Mouse (Mus musculus): ENCODE results near the gene Chka. TPM values are rescaled to one million over a fixed set of nuclear protein-coding genes. Genes with fewer than 3 reads are reported as not detected.

Chka gene
- total RNA-seq, 1 experiment: 79.6 TPM

DNA sequence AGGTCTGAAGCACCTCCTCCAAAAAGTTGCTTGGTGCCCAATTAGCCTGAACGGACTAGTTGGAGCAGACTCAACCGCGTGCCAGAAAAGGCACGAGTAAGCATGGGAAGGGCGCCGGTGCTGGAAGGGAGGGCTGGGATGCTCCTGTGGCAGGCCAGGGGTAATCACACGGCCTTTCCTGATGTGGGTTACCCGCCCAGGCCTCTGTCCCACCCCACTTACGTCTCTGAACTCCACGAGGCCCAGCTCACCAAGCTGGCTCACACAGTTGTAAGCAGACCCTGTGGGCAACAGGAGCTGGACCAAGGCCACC lies 52.7 kb downstream of the Chka start:
- DNase-seq (ENCODE audit: low read depth, low spot score): no peak
- peak overlapping the region; percentile 2; the same call in 1 of the 2 replicates for H3K9ac ChIP-seq (ENCODE audit: insufficient read depth, low read depth, low read length, poor library complexity, severe bottlenecking)
- no peak overlapping the region for H3K27ac ChIP-seq (ENCODE audit: insufficient read depth, low read depth, low read length, poor library complexity, severe bottlenecking)
- peaks cover 3 to 31% of the 10 kb centered on the region in 2 experiments; a peak in 3 of 4 replicates for H3K4me1 ChIP-seq (ENCODE audit: control insufficient read depth in 2 of 2, insufficient read depth in 2 of 2, low read length in 2 of 2, poor library complexity in 1 of 2)
- TF ChIP-seq CHD2 (IDR thresholded peaks at IDR 0.05; ENCODE audit: low read depth, low read length) (no peak), ZC3H11A (IDR thresholded peaks at IDR 0.05; ENCODE audit: borderline replicate concordance, low read depth, low read length) (no peak), ZNF384 (IDR thresholded peaks at IDR 0.05; ENCODE audit: low read depth, low read length) (no peak), HCFC1 (IDR thresholded peaks at IDR 0.05; ENCODE audit: borderline replicate concordance, insufficient read depth, low read length) (no peak), MAFK (IDR thresholded peaks at IDR 0.05; ENCODE audit: insufficient read depth, low read depth, low read length) (no peak)
- H3K9me3 ChIP-seq (ENCODE audit: control insufficient read depth, insufficient read depth, low read depth, low read length): no peaks in the 10 kb centered on the region
- peak overlapping the region; percentile 48 to 51; a peak in 2 of 4 replicates for H3K4me3 ChIP-seq (ENCODE audit: insufficient read depth in 1 of 2, low read depth in 1 of 2, low read length in 2 of 2, poor library complexity in 1 of 2, severe bottlenecking in 1 of 2)
- in situ Hi-C loops (cut with MboI; ENCODE audit: low sequenced_read_pairs in 2 of 2, unreplicated experiment in 2 of 2): no loop called here
- H3K36me3 ChIP-seq (ENCODE audit: control insufficient read depth, insufficient read depth, low read length, poor library complexity, severe bottlenecking): peaks cover 9% of the 10 kb centered on the region

DNA sequence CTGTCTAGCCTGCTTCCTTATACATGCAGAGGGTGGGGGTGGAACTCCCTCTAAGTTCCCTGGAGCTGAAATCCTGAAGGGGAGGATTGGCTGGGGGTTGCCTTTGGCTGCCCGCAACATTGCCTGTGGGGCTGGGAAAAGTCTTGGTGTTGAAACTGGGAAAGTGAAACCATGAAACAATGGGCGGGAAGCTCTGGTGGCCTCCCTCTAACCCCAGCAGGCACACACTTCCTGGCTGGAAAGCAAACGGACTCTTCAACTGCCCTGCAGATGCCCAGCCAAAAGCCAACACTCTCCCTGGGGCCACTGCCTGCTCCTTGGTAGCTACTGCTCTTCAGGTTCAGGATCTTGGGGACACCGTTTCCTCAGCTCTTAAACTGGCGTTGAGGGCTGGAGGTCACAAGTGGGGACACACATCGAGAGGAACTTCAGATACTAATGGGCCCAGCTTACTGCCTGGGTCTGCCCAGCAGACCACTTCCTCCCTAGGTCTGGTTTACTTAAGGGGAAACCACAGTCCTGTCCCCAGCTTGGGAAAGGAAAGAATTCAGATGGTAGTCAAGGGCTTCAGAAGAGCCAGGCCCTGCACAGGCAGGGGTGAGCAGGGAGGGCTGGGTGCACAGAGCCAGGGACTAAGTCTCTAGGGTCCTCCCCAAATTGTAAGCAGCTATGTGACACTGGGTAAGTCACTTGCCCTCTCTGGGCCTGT lies 53.8 kb downstream of the Chka start:
- Histone ChIP-seq H3K4me3 (ENCODE audit: insufficient read depth in 1 of 2, low read depth in 1 of 2, low read length in 2 of 2, poor library complexity in 1 of 2, severe bottlenecking in 1 of 2) (no peak overlapping the region), H3K9me3 (ENCODE audit: control insufficient read depth, insufficient read depth, low read depth, low read length) (no peaks in the 10 kb centered on the region), H3K4me1 (ENCODE audit: control insufficient read depth in 2 of 2, insufficient read depth in 2 of 2, low read length in 2 of 2, poor library complexity in 1 of 2) (peaks cover 3 to 31% of the 10 kb centered on the region in 2 experiments; a peak in 3 of 4 replicates), H3K36me3 (ENCODE audit: control insufficient read depth, insufficient read depth, low read length, poor library complexity, severe bottlenecking) (peaks cover 14% of the 10 kb centered on the region), H3K9ac (ENCODE audit: insufficient read depth, low read depth, low read length, poor library complexity, severe bottlenecking) (no peak overlapping the region), H3K27ac (ENCODE audit: insufficient read depth, low read depth, low read length, poor library complexity, severe bottlenecking) (no peak overlapping the region)
- in situ Hi-C loops (cut with MboI; ENCODE audit: low sequenced_read_pairs in 2 of 2, unreplicated experiment in 2 of 2): no loop called here
- no peak for DNase-seq (ENCODE audit: low read depth, low spot score)
- TF ChIP-seq CHD2 (IDR thresholded peaks at IDR 0.05; ENCODE audit: low read depth, low read length): no peak
- TF ChIP-seq MAFK (IDR thresholded peaks at IDR 0.05; ENCODE audit: insufficient read depth, low read depth, low read length): no peak
- no peak for TF ChIP-seq ZNF384 (IDR thresholded peaks at IDR 0.05; ENCODE audit: low read depth, low read length)
- TF ChIP-seq ZC3H11A (IDR thresholded peaks at IDR 0.05; ENCODE audit: borderline replicate concordance, low read depth, low read length): no peak

DNA sequence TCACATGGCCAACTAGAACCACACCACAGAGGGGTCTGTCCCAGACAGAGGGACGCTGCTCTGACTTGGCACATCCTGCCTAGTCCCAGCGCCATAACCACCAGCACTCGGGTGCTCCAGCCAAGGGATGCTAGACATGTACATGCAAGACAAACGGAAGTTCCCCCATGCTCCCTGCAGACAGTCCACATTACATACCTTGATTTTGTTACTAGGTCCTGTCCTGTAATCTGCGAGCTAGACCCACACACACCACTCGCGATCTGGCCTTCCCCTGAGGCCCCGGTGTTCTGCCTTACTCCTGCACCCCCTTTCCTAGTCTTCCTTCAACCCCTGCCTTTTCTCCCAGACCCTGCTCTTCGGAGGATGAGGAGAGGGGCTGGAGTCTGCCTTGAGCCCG lies 54.8 kb downstream of the Chka start:
- Histone ChIP-seq H3K36me3 (ENCODE audit: control insufficient read depth, insufficient read depth, low read length, poor library complexity, severe bottlenecking) (peaks cover 18% of the 10 kb centered on the region), H3K4me3 (ENCODE audit: insufficient read depth in 1 of 2, low read depth in 1 of 2, low read length in 2 of 2, poor library complexity in 1 of 2, severe bottlenecking in 1 of 2) (peak overlapping the region; percentile 69 to 77), H3K9ac (ENCODE audit: insufficient read depth, low read depth, low read length, poor library complexity, severe bottlenecking) (peak overlapping the region; percentile 61), H3K27ac (ENCODE audit: insufficient read depth, low read depth, low read length, poor library complexity, severe bottlenecking) (no peak overlapping the region), H3K4me1 (ENCODE audit: control insufficient read depth in 2 of 2, insufficient read depth in 2 of 2, low read length in 2 of 2, poor library complexity in 1 of 2) (peaks cover 3 to 31% of the 10 kb centered on the region in 2 experiments; a peak in 3 of 4 replicates), H3K9me3 (ENCODE audit: control insufficient read depth, insufficient read depth, low read depth, low read length) (no peaks in the 10 kb centered on the region)
- TF ChIP-seq HCFC1 (IDR thresholded peaks at IDR 0.05; ENCODE audit: borderline replicate concordance, insufficient read depth, low read length) (no peak), ZNF384 (IDR thresholded peaks at IDR 0.05; ENCODE audit: low read depth, low read length) (no peak), MAFK (IDR thresholded peaks at IDR 0.05; ENCODE audit: insufficient read depth, low read depth, low read length) (no peak), ZC3H11A (IDR thresholded peaks at IDR 0.05; ENCODE audit: borderline replicate concordance, low read depth, low read length) (no peak), CHD2 (IDR thresholded peaks at IDR 0.05; ENCODE audit: low read depth, low read length) (no peak)
- DNase-seq (ENCODE audit: low read depth, low spot score): no peak
- in situ Hi-C loops (cut with MboI; ENCODE audit: low sequenced_read_pairs in 2 of 2, unreplicated experiment in 2 of 2): no loop called here

DNA sequence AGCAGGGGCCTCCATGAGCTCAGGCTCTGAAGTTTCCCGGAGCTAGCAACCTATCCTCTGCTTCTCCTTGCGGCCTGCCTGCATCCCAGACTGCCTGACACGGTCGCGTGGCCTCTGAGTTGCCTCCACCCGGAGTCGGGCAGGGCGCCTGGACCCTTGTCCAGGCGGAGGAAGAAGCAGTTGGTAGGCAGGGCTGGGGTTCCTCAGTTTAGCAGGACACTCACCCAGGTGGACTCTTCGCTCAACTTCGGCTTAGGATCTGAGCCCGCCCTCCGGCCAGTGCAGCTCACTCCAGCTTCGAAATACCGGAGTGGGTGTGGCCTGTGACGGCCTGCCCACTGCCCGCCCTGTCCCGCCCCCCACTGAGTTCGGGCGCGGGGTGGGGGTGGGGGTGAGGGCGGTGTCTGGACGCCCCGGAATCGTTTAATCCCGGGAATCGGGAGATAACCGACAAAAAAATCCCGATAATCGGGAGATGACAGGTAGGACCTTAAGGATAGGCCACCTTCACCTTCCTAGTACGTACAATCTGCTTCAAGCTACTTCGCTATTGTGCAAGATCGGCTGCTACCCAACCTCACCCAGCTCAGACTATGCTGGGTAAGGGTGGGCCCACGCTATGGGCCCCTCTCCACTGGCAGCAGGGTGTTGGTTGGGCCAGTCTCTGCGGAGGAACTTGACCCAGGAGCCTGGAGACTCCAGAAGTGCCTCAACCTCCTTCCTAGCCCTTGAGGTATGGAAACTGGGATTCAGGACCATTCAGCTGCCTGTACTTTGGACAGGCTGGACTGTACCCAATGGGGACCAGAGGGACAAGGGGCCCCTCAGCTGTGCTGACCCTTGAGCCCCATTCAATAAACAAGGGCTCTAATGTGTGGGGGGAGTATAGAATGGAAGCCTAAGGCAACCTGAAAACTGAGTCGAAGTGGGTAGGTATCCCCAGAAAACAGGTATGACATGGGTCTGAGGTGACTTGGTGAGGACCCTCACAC lies 55.5 kb downstream of the Chka start, which contains the start of gene Tcirg1:
TSS of gene Tcirg1 (minus strand) at position 339 of the 992 bp plus-strand sequence.
- TF ChIP-seq HCFC1 (IDR thresholded peaks at IDR 0.05; ENCODE audit: borderline replicate concordance, insufficient read depth, low read length) (no peak), ZNF384 (IDR thresholded peaks at IDR 0.05; ENCODE audit: low read depth, low read length) (no peak), MAFK (IDR thresholded peaks at IDR 0.05; ENCODE audit: insufficient read depth, low read depth, low read length) (no peak), CHD2 (IDR thresholded peaks at IDR 0.05; ENCODE audit: low read depth, low read length) (no peak), ZC3H11A (IDR thresholded peaks at IDR 0.05; ENCODE audit: borderline replicate concordance, low read depth, low read length) (no peak)
- H3K27ac ChIP-seq (ENCODE audit: insufficient read depth, low read depth, low read length, poor library complexity, severe bottlenecking): no peak within 1 kb of the TSS
- H3K4me1 ChIP-seq (ENCODE audit: control insufficient read depth in 2 of 2, insufficient read depth in 2 of 2, low read length in 2 of 2, poor library complexity in 1 of 2): peaks cover 3 to 35% of the 10 kb centered on the region in 2 experiments; a peak in 3 of 4 replicates
- peak within 1 kb of the TSS; percentile 61 for H3K9ac ChIP-seq (ENCODE audit: insufficient read depth, low read depth, low read length, poor library complexity, severe bottlenecking)
- in situ Hi-C loops (cut with MboI; ENCODE audit: low sequenced_read_pairs in 2 of 2, unreplicated experiment in 2 of 2): no loop called here
- H3K4me3 ChIP-seq (ENCODE audit: insufficient read depth in 1 of 2, low read depth in 1 of 2, low read length in 2 of 2, poor library complexity in 1 of 2, severe bottlenecking in 1 of 2): peak within 1 kb of the TSS; percentile 69 to 77
- H3K9me3 ChIP-seq (ENCODE audit: control insufficient read depth, insufficient read depth, low read depth, low read length): no peaks in the 10 kb centered on the region
- peaks cover 18% of the 10 kb centered on the region for H3K36me3 ChIP-seq (ENCODE audit: control insufficient read depth, insufficient read depth, low read length, poor library complexity, severe bottlenecking)
- DNase-seq (ENCODE audit: low read depth, low spot score): no peak

Data from ES-E14 (cell line).